Mouse (Mus musculus) spleen, postnatal 10 days (tissue): ENCODE results near the gene Grik3.

ENCODE experiments used
- DNase-seq, 2 experiments: peaks; one replicate each; pipeline ENCODE4 v3.0.0; 2021 to 2022; ENCODE audit warnings: low spot score in 2 of 2

The Grik3 gene

GRCm38 (mm10) chr4:125544947-125545767, 54.7 kb downstream of the Grik3 start:
- no peak for DNase-seq

- no peak for DNase-seq
Observed at GRCm38 (mm10) chr4:125545768-125546220, 55.3 kb downstream of the Grik3 start.

- no peak for DNase-seq
Observed at GRCm38 (mm10) chr4:125548190-125548589, 57.7 kb downstream of the Grik3 start.

- DNase-seq = no peak
Observed at GRCm38 (mm10) chr4:125553754-125554153, 63.3 kb downstream of the Grik3 start.

- no peak for DNase-seq
Observed at GRCm38 (mm10) chr4:125556405-125557308, 66.2 kb downstream of the Grik3 start.

GRCm38 (mm10) chr4:125559564-125559963, 69.1 kb downstream of the Grik3 start:
- DNase-seq = no peak

GRCm38 (mm10) chr4:125560806-125561205, 70.3 kb downstream of the Grik3 start:
- DNase-seq = no peak

GRCm38 (mm10) chr4:125563579-125563978, 73.1 kb downstream of the Grik3 start:
- no peak for DNase-seq

- DNase-seq = no peak
Observed at GRCm38 (mm10) chr4:125564008-125564710, 73.7 kb downstream of the Grik3 start.

GRCm38 (mm10) chr4:125565711-125566439, 75.4 kb downstream of the Grik3 start:
- no peak for DNase-seq

- no peak for DNase-seq
Observed at GRCm38 (mm10) chr4:125568210-125568609, 77.7 kb downstream of the Grik3 start.

- DNase-seq = no peak
Observed at GRCm38 (mm10) chr4:125571651-125572311, 81.3 kb downstream of the Grik3 start.

- no peak for DNase-seq
Observed at GRCm38 (mm10) chr4:125572312-125572663, 81.8 kb downstream of the Grik3 start.

- DNase-seq = no peak
Observed at GRCm38 (mm10) chr4:125573000-125573399, 82.5 kb downstream of the Grik3 start.

GRCm38 (mm10) chr4:125573951-125574675, 83.6 kb downstream of the Grik3 start:
- no peak for DNase-seq

GRCm38 (mm10) chr4:125580336-125580735, 89.8 kb downstream of the Grik3 start:
- no peak for DNase-seq

- no peak for DNase-seq
Observed at GRCm38 (mm10) chr4:125583272-125583671, 92.8 kb downstream of the Grik3 start.

GRCm38 (mm10) chr4:125583935-125584334, 93.4 kb downstream of the Grik3 start:
- no peak for DNase-seq

GRCm38 (mm10) chr4:125584676-125585075, 94.2 kb downstream of the Grik3 start:
- no peak for DNase-seq

- no peak for DNase-seq
Observed at GRCm38 (mm10) chr4:125587577-125587976, 97.1 kb downstream of the Grik3 start.
